ENCODE assay signal across 25 mouse cellular contexts in the genomic region with DNA sequence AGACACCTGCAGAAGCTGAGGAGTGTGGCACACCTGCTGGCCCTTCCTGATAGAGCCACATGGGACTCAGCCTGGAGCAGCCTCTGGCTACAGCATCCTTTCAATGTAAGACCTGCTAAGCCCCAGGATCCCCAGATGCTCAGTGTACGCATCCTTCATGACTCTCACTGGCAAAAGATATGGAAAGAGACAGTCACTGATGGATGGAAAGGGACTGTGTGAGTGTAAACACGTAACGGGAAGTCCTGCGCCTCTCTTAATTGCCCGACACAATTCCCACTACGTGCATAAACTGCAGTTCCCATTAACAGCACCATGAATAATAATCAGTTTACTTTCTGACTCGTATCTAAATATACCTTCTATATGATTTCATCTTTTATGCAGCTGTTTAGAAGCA.
A peak's percentile ranks its signal among the peaks of the same experiment; 100 is the strongest.
DNase-seq lines count a peak whose midpoint lies in the region; ATAC-seq lines count a peak whose summit lies in the region.
"Had no signal": no experiment of that assay in that cellular context is flagged by ENCODE, and none has a peak within 500 bp of the region (broad histone marks: within the 10 kb centered on the region; RNA-seq: fewer than 3 reads in every experiment).

No protein-coding gene starts in this region.

- no peaks in the 10 kb centered on the region for H3K9me3 ChIP-seq in forebrain, embryonic 13.5 days (replicated peaks)
- H3K9me3 ChIP-seq in forebrain, embryonic 15.5 days = no peaks in the 10 kb centered on the region
- H3K9me3 ChIP-seq in midbrain, embryonic 13.5 days = no peaks in the 10 kb centered on the region
- H3K9me3 ChIP-seq in midbrain, embryonic 10.5 days (replicated peaks) = no peaks in the 10 kb centered on the region
- no peaks in the 10 kb centered on the region for H3K9me3 ChIP-seq in embryonic facial prominence, embryonic 15.5 days (replicated peaks)
- no peaks in the 10 kb centered on the region for H3K9me3 ChIP-seq in neural tube, embryonic 13.5 days
- H3K9me3 ChIP-seq: embryonic facial prominence, embryonic 13.5 days; liver, embryonic 12.5 days; stomach, embryonic 15.5 days had no signal

- peak overlapping the region; percentile 57 for H3K27ac ChIP-seq in forebrain, embryonic 13.5 days
- no peak overlapping the region for H3K27ac ChIP-seq in forebrain, embryonic 15.5 days (replicated peaks)
- H3K27ac ChIP-seq in midbrain, embryonic 13.5 days = peak overlapping the region; percentile 65
- H3K27ac ChIP-seq in midbrain, embryonic 10.5 days (replicated peaks) = no peak overlapping the region
- no peak overlapping the region for H3K27ac ChIP-seq in embryonic facial prominence, embryonic 15.5 days (replicated peaks)
- peak overlapping the region; percentile 67 for H3K27ac ChIP-seq in neural tube, embryonic 13.5 days (replicated peaks)
- H3K27ac ChIP-seq: embryonic facial prominence, embryonic 13.5 days; kidney, postnatal 0 days; liver, embryonic 12.5 days; stomach, embryonic 15.5 days had no signal

- H3K4me2 ChIP-seq in forebrain, embryonic 13.5 days = no peak overlapping the region
- no peak overlapping the region for H3K4me2 ChIP-seq in forebrain, embryonic 15.5 days (replicated peaks)
- H3K4me2 ChIP-seq in midbrain, embryonic 13.5 days (replicated peaks) = no peak overlapping the region
- no peak overlapping the region for H3K4me2 ChIP-seq in embryonic facial prominence, embryonic 15.5 days (replicated peaks)
- H3K4me2 ChIP-seq in neural tube, embryonic 13.5 days = no peak overlapping the region
- H3K4me2 ChIP-seq: embryonic facial prominence, embryonic 13.5 days; liver, embryonic 12.5 days; stomach, embryonic 15.5 days had no signal

- peaks cover 34% of the 10 kb centered on the region for H3K4me1 ChIP-seq in forebrain, embryonic 13.5 days
- peaks cover 43% of the 10 kb centered on the region for H3K4me1 ChIP-seq in forebrain, embryonic 15.5 days
- H3K4me1 ChIP-seq in midbrain, embryonic 13.5 days (replicated peaks) = peaks cover 59% of the 10 kb centered on the region
- H3K4me1 ChIP-seq in midbrain, embryonic 10.5 days = peaks cover 40% of the 10 kb centered on the region
- peaks cover 25% of the 10 kb centered on the region for H3K4me1 ChIP-seq in embryonic facial prominence, embryonic 15.5 days
- peaks cover 71% of the 10 kb centered on the region for H3K4me1 ChIP-seq in neural tube, embryonic 13.5 days (replicated peaks)

- DNase-seq in midbrain, embryonic 10.5 days (ENCODE audit: low spot score) = no peak
- DNase-seq in thymus, postnatal 36 days = no peak
- DNase-seq in right cerebral cortex, adult 2 months (ENCODE audit: low spot score in 2 of 2) = no peak
- DNase-seq: adrenal gland, postnatal 10 days; cerebellum, adult 11 months; cerebellum, adult 9-10 months; cerebellum, postnatal 36 days; gastrocnemius, postnatal 14 days; heart, postnatal 14 days; kidney, adult 8-10 months; kidney, postnatal 4 days; left cerebral cortex, postnatal 4 days; liver, postnatal 0 days; lung, postnatal 36 days had no signal

- 47% methylated on average over 7 of the region's 7 CpGs for whole genome bisulfite sequencing in forebrain, embryonic 13.5 days
- 37% methylated on average over 7 of the region's 7 CpGs for WGBS in forebrain, embryonic 15.5 days
- WGBS in midbrain, embryonic 13.5 days = 53% methylated on average over 7 of the region's 7 CpGs
- WGBS in midbrain, embryonic 10.5 days = 94% methylated on average over 7 of the region's 7 CpGs
- 71% methylated on average over 7 of the region's 7 CpGs for WGBS in embryonic facial prominence, embryonic 15.5 days
- 35% methylated on average over 7 of the region's 7 CpGs for WGBS in neural tube, embryonic 13.5 days

- H3K9ac ChIP-seq in forebrain, embryonic 13.5 days = no peak overlapping the region
- H3K9ac ChIP-seq in forebrain, embryonic 15.5 days (replicated peaks) = no peak overlapping the region
- H3K9ac ChIP-seq in midbrain, embryonic 13.5 days (replicated peaks) = no peak overlapping the region
- H3K9ac ChIP-seq in embryonic facial prominence, embryonic 15.5 days = no peak overlapping the region
- H3K9ac ChIP-seq in neural tube, embryonic 13.5 days = no peak overlapping the region
- H3K9ac ChIP-seq: embryonic facial prominence, embryonic 13.5 days; liver, embryonic 12.5 days; liver, postnatal 0 days; stomach, embryonic 15.5 days had no signal

- ATAC-seq in forebrain, embryonic 13.5 days = no peak
- ATAC-seq in forebrain, embryonic 15.5 days (replicated peaks) = no peak
- peak; percentile 49 for ATAC-seq in midbrain, embryonic 13.5 days
- peak; percentile 30; the same call in 1 of the 2 replicates for ATAC-seq in embryonic facial prominence, embryonic 15.5 days (ENCODE audit: insufficient number of reproducible peaks, low FRiP score, low TSS enrichment, low read depth)
- ATAC-seq in neural tube, embryonic 13.5 days (ENCODE audit: low read depth) = peak; percentile 44
- ATAC-seq: intestine, embryonic 16.5 days; liver, embryonic 12.5 days; liver, postnatal 0 days; Patski had no signal

- H3K27me3 ChIP-seq in forebrain, embryonic 13.5 days = peaks cover 7% of the 10 kb centered on the region; the same call in 1 of the 2 replicates
- H3K27me3 ChIP-seq in forebrain, embryonic 15.5 days = no peaks in the 10 kb centered on the region
- no peaks in the 10 kb centered on the region for H3K27me3 ChIP-seq in midbrain, embryonic 13.5 days
- 0 out of 2 replicates have a peak, but pooled peaks cover 6% of the 10 kb centered on the region for H3K27me3 ChIP-seq in midbrain, embryonic 10.5 days (ENCODE audit: low read depth, poor library complexity, severe bottlenecking)
- H3K27me3 ChIP-seq in embryonic facial prominence, embryonic 15.5 days = no peaks in the 10 kb centered on the region
- no peaks in the 10 kb centered on the region for H3K27me3 ChIP-seq in neural tube, embryonic 13.5 days
- H3K27me3 ChIP-seq: embryonic facial prominence, embryonic 13.5 days; liver, embryonic 12.5 days; stomach, embryonic 15.5 days had no signal

- no peaks in the 10 kb centered on the region for H3K36me3 ChIP-seq in forebrain, embryonic 13.5 days (ENCODE audit: poor library complexity, severe bottlenecking)
- H3K36me3 ChIP-seq in forebrain, embryonic 15.5 days = no peaks in the 10 kb centered on the region
- H3K36me3 ChIP-seq in midbrain, embryonic 13.5 days = no peaks in the 10 kb centered on the region
- no peaks in the 10 kb centered on the region for H3K36me3 ChIP-seq in midbrain, embryonic 10.5 days
- no peaks in the 10 kb centered on the region for H3K36me3 ChIP-seq in embryonic facial prominence, embryonic 15.5 days
- H3K36me3 ChIP-seq in neural tube, embryonic 13.5 days = no peaks in the 10 kb centered on the region
- H3K36me3 ChIP-seq: liver, embryonic 12.5 days; stomach, embryonic 15.5 days had no signal

- H3K4me3 ChIP-seq in forebrain, embryonic 13.5 days = no peak overlapping the region
- H3K4me3 ChIP-seq in forebrain, embryonic 15.5 days = no peak overlapping the region
- no peak overlapping the region for H3K4me3 ChIP-seq in midbrain, embryonic 13.5 days (replicated peaks)
- no peak overlapping the region for H3K4me3 ChIP-seq in midbrain, embryonic 10.5 days
- H3K4me3 ChIP-seq in embryonic facial prominence, embryonic 15.5 days (replicated peaks) = no peak overlapping the region
- no peak overlapping the region for H3K4me3 ChIP-seq in neural tube, embryonic 13.5 days
- H3K4me3 ChIP-seq: embryonic facial prominence, embryonic 13.5 days; liver, embryonic 12.5 days; stomach, embryonic 15.5 days had no signal

Comparison
In these comparisons a context has a peak if more than half of its experiments do, and no peak if none do; other contexts are left out.
1. H3K27ac ChIP-seq: peak in forebrain, embryonic 13.5 days (single experiment), midbrain, embryonic 13.5 days (single experiment) and neural tube, embryonic 13.5 days (single experiment); none in forebrain, embryonic 15.5 days (single experiment), midbrain, embryonic 10.5 days (single experiment) and embryonic facial prominence, embryonic 15.5 days (single experiment).
2. ATAC-seq: peak in midbrain, embryonic 13.5 days (single experiment), embryonic facial prominence, embryonic 15.5 days (single experiment) and neural tube, embryonic 13.5 days (single experiment); none in forebrain, embryonic 13.5 days (single experiment) and forebrain, embryonic 15.5 days (single experiment).